Mouse (Mus musculus) hindbrain, embryonic 11.5 days (tissue): ENCODE measurements around the gene Tshz3. TPM values are rescaled to one million over a fixed set of nuclear protein-coding genes. Genes with fewer than 3 reads are reported as not detected.

Experiments used
- ATAC-seq: fragments of 200-750 bp; cut with Nextera tagmentation; 2 replicates; pipeline ENCODE4 v1.8.0; 2017; ENCODE audit warnings: mild to moderate bottlenecking, moderate TSS enrichment, moderate library complexity; ENCODE audit not compliant: low FRiP score
- DNase-seq: peaks from one replicate; pipeline ENCODE4 v3.0.0-alpha.2; 2015; ENCODE audit warnings: low spot score
- H3K27ac ChIP-seq: fragments of 300-500 bp; sonication (generic); 2 replicates; pipeline ENCODE4 v1.5.1; 2014; ENCODE audit warnings: mild to moderate bottlenecking, low read depth, low read length
- H3K27me3 ChIP-seq: fragments of 300-500 bp; sonication (generic); 2 replicates; pipeline ENCODE4 v1.6.1; 2014; ENCODE audit warnings: mild to moderate bottlenecking, low read length, moderate library complexity, mixed read lengths; ENCODE audit not compliant: control insufficient read depth, insufficient read depth
- H3K36me3 ChIP-seq: fragments of 300-500 bp; sonication (generic); 2 replicates; pipeline ENCODE4 v1.6.1; 2014; ENCODE audit warnings: mild to moderate bottlenecking, low read length, moderate library complexity, mixed read lengths; ENCODE audit not compliant: control insufficient read depth, insufficient read depth
- H3K4me1 ChIP-seq: fragments of 300-500 bp; sonication (generic); replicated peaks from 2 replicates; pipeline ENCODE4 v1.6.1; 2014; ENCODE audit warnings: low read length, mixed read lengths; ENCODE audit not compliant: control insufficient read depth, insufficient read depth
- H3K4me2 ChIP-seq: fragments of 300-500 bp; sonication (generic); replicated peaks from 2 replicates; pipeline ENCODE4 v1.6.1; 2014; ENCODE audit warnings: mild to moderate bottlenecking, low read depth, low read length
- H3K4me3 ChIP-seq: fragments of 300-500 bp; sonication (generic); 2 replicates; pipeline ENCODE4 v1.5.1; 2014; ENCODE audit warnings: low read depth, low read length
- H3K9ac ChIP-seq: fragments of 300-500 bp; sonication (generic); 2 replicates; pipeline ENCODE4 v1.6.1; 2014; ENCODE audit warnings: low read depth, low read length
- H3K9me3 ChIP-seq: fragments of 300-500 bp; sonication (generic); 2 replicates; pipeline ENCODE4 v1.6.1; 2016; ENCODE audit warnings: low read length; ENCODE audit not compliant: control insufficient read depth
- WGBS: fragments of 180-500 bp; shearing (Covaris S2); extraction: QIAGEN DNeasy Blood & Tissue Kit; methylation state at CpG from one replicate; pipeline ENCODE4 v1.1.7; 2014; 5-methylcytosine and 5-hydroxymethylcytosine counted together
- polyA plus RNA-seq: library from polyadenylated mRNA; unstranded; fragments of >200 nt; fragmentation: Nextera tagmentation; extraction: Ambion mirVana; gene quantifications from 2 replicates; pipeline ENCODE4 v1.2.1, GENCODE M21; 2014

Gene Tshz3
- polyA plus RNA-seq, 1 experiment from 2014 or later: 21.3 TPM

- Histone ChIP-seq H3K4me2 (no peak overlapping the region), H3K9me3 (no peaks in the 10 kb centered on the region), H3K9ac (no peak overlapping the region), H3K36me3 (no peaks in the 10 kb centered on the region), H3K27ac (no peak overlapping the region), H3K4me1 (no peaks in the 10 kb centered on the region), H3K4me3 (no peak overlapping the region), H3K27me3 (no peaks in the 10 kb centered on the region)
- no peak for ATAC-seq
- 88% methylated on average over 11 of the region's 11 CpGs for WGBS
- DNase-seq: no peak
Observed at GRCm38 (mm10) chr7:36778456-36778855, 80.5 kb downstream of the Tshz3 start.

- no peak for ATAC-seq
- Histone ChIP-seq H3K27me3 (no peaks in the 10 kb centered on the region), H3K9ac (no peak overlapping the region), H3K4me3 (no peak overlapping the region), H3K27ac (no peak overlapping the region), H3K36me3 (no peaks in the 10 kb centered on the region), H3K9me3 (no peaks in the 10 kb centered on the region), H3K4me2 (no peak overlapping the region), H3K4me1 (no peaks in the 10 kb centered on the region)
- 74% methylated on average over 4 of the region's 4 CpGs for WGBS
- DNase-seq: no peak
Observed at GRCm38 (mm10) chr7:36784243-36784773, 86.4 kb downstream of the Tshz3 start.

GRCm38 (mm10) chr7:36786713-36787421 is 88.9 kb downstream of the Tshz3 start:
- no peak overlapping the region for H3K27ac ChIP-seq

GRCm38 (mm10) chr7:36796392-36797187 is 98.7 kb downstream of the Tshz3 start:
- WGBS: 83% methylated on average over 15 of the region's 15 CpGs

More at GRCm38 (mm10) chr7:36786713-36787421, 88.9 kb downstream of the Tshz3 start:
- no peak for DNase-seq
- H3K4me2 ChIP-seq: no peak overlapping the region
- 78% methylated on average over 10 of the region's 10 CpGs for WGBS
- no peak overlapping the region for H3K4me3 ChIP-seq
- no peaks in the 10 kb centered on the region for H3K9me3 ChIP-seq
- H3K27me3 ChIP-seq: no peaks in the 10 kb centered on the region
- no peaks in the 10 kb centered on the region for H3K36me3 ChIP-seq
- H3K4me1 ChIP-seq: no peaks in the 10 kb centered on the region; the same call in 1 of the 2 replicates
- H3K9ac ChIP-seq: no peak overlapping the region
- ATAC-seq: no peak

More at GRCm38 (mm10) chr7:36796392-36797187, 98.7 kb downstream of the Tshz3 start:
- H3K27ac ChIP-seq: no peak overlapping the region
- no peak overlapping the region for H3K9ac ChIP-seq
- no peak overlapping the region for H3K4me2 ChIP-seq
- no peaks in the 10 kb centered on the region for H3K4me1 ChIP-seq
- DNase-seq (no peak), ATAC-seq (no peak; the same call in 1 of the 2 replicates)
- no peaks in the 10 kb centered on the region for H3K27me3 ChIP-seq
- no peaks in the 10 kb centered on the region for H3K36me3 ChIP-seq
- H3K4me3 ChIP-seq: no peak overlapping the region
- H3K9me3 ChIP-seq: no peaks in the 10 kb centered on the region
